Mouse (Mus musculus) ES-Bruce4 (cell line): ENCODE data around the gene Gm43518.

Source experiments
- CTCF ChIP-seq: IDR thresholded peaks from one replicate; pipeline ENCODE4 v1.8.1; 2011; ENCODE audit warnings: low read depth, low read length
- EP300 ChIP-seq: IDR thresholded peaks from 2 replicates; pipeline ENCODE4 v1.6.1; 2011; ENCODE audit warnings: low read depth, low read length; ENCODE audit not compliant: insufficient read depth
- POLR2A ChIP-seq: IDR thresholded peaks from one replicate; pipeline ENCODE4 v1.8.1; 2011; ENCODE audit warnings: low read length; ENCODE audit not compliant: insufficient read depth

DNA sequence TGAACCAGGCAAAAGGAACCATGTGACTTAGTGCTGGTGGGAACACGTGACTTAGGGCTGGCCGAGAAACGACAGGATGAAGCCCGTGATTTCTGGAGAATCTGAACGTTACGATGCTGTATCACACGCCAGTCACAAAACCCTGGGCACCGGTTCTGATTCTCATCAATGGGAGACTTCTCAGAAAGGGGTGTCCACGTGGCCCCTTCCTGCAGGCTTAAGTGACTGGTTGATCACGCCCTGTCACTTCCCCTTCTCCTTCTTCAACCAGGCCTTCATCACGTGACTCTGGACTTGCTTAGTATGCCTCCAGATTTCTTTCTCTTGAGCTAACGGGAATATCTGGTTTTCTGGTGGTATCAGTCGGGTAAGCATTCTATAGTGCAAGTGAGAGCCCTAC is 29.9 kb upstream of the Gm43518 start:
- TF ChIP-seq CTCF (no peak), EP300 (no peak), POLR2A (no peak)
